Mouse (Mus musculus): ENCODE measurements around the gene Wrap53. TPM values are rescaled to one million over a fixed set of nuclear protein-coding genes. Genes with fewer than 3 reads are reported as not detected.

Gene Wrap53
- polyA plus RNA-seq, 1 experiment from 2014 or later = 19.6 TPM

DNA sequence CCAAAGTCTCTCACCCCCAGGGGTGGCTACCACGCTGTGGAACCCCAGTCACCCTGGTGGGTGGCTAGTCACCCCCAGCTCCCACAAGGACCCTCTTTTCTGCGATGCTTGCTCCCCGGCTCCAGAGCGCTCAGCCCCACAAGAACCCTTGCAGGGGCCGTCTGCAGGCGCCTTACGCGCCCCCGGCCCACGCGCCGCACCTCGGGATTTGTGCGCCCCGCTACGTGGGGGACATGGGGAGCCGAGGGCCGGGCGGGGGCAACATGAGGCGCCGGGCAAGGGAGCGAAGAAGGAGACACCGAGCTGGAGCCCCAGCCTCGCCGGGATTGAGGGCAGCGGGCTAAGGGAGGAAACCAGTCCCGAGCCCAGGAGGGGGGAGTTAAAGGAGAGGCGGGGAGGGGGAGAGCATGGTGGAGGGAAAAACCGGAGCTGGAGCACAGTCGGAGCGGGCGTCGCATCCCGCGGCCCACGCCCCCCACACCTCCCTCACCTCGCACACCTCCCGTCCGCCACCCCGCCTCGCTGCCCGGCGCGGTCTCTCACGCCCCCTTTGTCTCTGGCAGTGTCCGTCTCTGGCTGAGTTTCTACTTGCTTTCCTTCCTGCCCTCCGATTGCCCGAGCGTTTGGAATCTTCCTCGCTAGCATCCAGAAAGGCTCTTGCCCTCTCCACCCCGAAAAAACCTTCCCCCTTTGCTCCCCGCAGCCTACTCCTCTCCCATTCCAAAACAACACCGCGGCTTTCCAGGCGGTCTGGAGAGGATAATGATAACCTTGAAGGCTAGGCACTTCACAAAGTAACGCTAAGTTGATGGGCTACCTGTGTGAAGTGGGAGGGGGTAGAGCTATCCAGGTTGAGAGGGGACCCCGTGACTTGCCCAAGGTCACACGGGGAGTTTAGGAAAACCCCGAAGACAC, 19.9 kb downstream of the Wrap53 start, which contains the start of gene Efnb3:
Efnb3 (minus strand) TSS at position 355 of the 915 bp plus-strand sequence.
- WGBS = under 1% methylated on average over 57 of the region's 59 CpGs
- H3K9me3 ChIP-seq = no peaks in the 10 kb centered on the region
- H3K27me3 ChIP-seq = no peaks in the 10 kb centered on the region
- peak within 1 kb of the TSS; percentile 85 for H3K4me2 ChIP-seq
- peaks cover 63% of the 10 kb centered on the region for H3K4me1 ChIP-seq (replicated peaks)
- ATAC-seq (ENCODE audit: low FRiP score, low read depth) = peak; percentile 52
- peak within 1 kb of the TSS; percentile 88 for H3K9ac ChIP-seq
- H3K36me3 ChIP-seq = no peaks in the 10 kb centered on the region; the same call in none of the 2 replicates
- H3K27ac ChIP-seq (replicated peaks) = peak within 1 kb of the TSS; percentile 85
- H3K4me3 ChIP-seq = peak within 1 kb of the TSS; percentile 87

- Histone ChIP-seq H3K27me3 (no peaks in the 10 kb centered on the region), H3K4me3 (peak overlapping the region; percentile 87), H3K4me1 (replicated peaks) (peaks cover 72% of the 10 kb centered on the region), H3K27ac (replicated peaks) (peak overlapping the region; percentile 85), H3K4me2 (peak overlapping the region; percentile 85), H3K9ac (peak overlapping the region; percentile 88), H3K9me3 (no peaks in the 10 kb centered on the region), H3K36me3 (no peaks in the 10 kb centered on the region; the same call in 1 of the 2 replicates)
- WGBS = 7% methylated on average over 5 of the region's 5 CpGs
- no peak for ATAC-seq (ENCODE audit: low FRiP score, low read depth)
These were observed 20.9 kb downstream of the Wrap53 start for GRCm38 (mm10) chr11:69559183-69559582.

DNA sequence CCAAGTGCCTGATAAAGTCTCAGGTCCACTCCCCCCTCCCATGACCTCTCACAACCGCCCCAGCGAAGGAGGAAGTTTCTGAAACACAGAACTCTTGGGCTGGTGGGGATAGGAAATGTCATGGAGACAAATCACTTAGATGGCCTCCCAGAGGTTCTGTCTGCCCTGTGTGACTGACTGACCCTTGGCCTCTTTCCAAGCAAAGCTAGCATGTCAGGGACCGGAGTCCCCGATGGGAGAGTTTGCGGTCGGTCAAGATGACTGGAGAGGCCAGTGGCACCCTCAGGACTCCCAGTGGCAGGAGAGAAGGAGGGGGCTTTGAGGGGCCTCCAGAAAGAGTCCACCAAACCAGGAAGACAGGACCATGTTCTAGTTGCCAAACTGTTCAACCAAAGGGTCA, 21.3 kb downstream of the Wrap53 start:
- no peaks in the 10 kb centered on the region for H3K9me3 ChIP-seq
- peak overlapping the region; percentile 88 for H3K9ac ChIP-seq
- no peak for ATAC-seq (ENCODE audit: low FRiP score, low read depth)
- WGBS = 4% methylated on average over 6 of the region's 6 CpGs
- H3K27ac ChIP-seq (replicated peaks) = peak overlapping the region; percentile 85; the same call in 1 of the 2 replicates
- H3K4me3 ChIP-seq = peak overlapping the region; percentile 87
- H3K36me3 ChIP-seq = no peaks in the 10 kb centered on the region; the same call in 1 of the 2 replicates
- H3K4me1 ChIP-seq (replicated peaks) = peaks cover 76% of the 10 kb centered on the region
- H3K4me2 ChIP-seq = peak overlapping the region; percentile 85
- H3K27me3 ChIP-seq = no peaks in the 10 kb centered on the region

- H3K4me1 ChIP-seq (replicated peaks) = peaks cover 89% of the 10 kb centered on the region
- H3K9ac ChIP-seq = peak overlapping the region; percentile 88
- no peaks in the 10 kb centered on the region for H3K27me3 ChIP-seq
- 0 out of 2 replicates have a peak, but pooled peaks have one; percentile 14 for ATAC-seq (ENCODE audit: low FRiP score, low read depth)
- H3K9me3 ChIP-seq = no peaks in the 10 kb centered on the region
- H3K27ac ChIP-seq (replicated peaks) = peak overlapping the region; percentile 85
- H3K4me2 ChIP-seq = peak overlapping the region; percentile 85
- WGBS = 11% methylated on average over 14 of the region's 14 CpGs
- H3K36me3 ChIP-seq = no peaks in the 10 kb centered on the region; the same call in 1 of the 2 replicates
- H3K4me3 ChIP-seq = peak overlapping the region; percentile 87
These were observed 22.6 kb downstream of the Wrap53 start for GRCm38 (mm10) chr11:69557381-69557958.

- Histone ChIP-seq H3K27me3 (no peaks in the 10 kb centered on the region), H3K27ac (replicated peaks) (peak overlapping the region; percentile 41), H3K9ac (no peak overlapping the region), H3K4me2 (no peak overlapping the region), H3K9me3 (no peaks in the 10 kb centered on the region), H3K4me3 (no peak overlapping the region), H3K4me1 (replicated peaks) (peaks cover 75% of the 10 kb centered on the region), H3K36me3 (no peaks in the 10 kb centered on the region)
- ATAC-seq (ENCODE audit: low FRiP score, low read depth) = no peak
- 81% methylated on average over 5 of the region's 5 CpGs for WGBS
These were observed 25.4 kb downstream of the Wrap53 start for GRCm38 (mm10) chr11:69554539-69555140.

- 17% methylated on average over 2 of the region's 2 CpGs for WGBS
- peak; percentile 13 for ATAC-seq (ENCODE audit: low FRiP score, low read depth)
These were observed 26.7 kb downstream of the Wrap53 start for GRCm38 (mm10) chr11:69553341-69553721.

GRCm38 (mm10) chr11:69552622-69553340, 27.3 kb downstream of the Wrap53 start:
- no peaks in the 10 kb centered on the region for H3K27me3 ChIP-seq
- 5% methylated on average over 14 of the region's 14 CpGs for WGBS
- H3K4me3 ChIP-seq = peak overlapping the region; percentile 0
- peak overlapping the region; percentile 82 for H3K27ac ChIP-seq (replicated peaks)
- peak; percentile 80 for ATAC-seq (ENCODE audit: low FRiP score, low read depth)
- peaks cover 75% of the 10 kb centered on the region for H3K4me1 ChIP-seq (replicated peaks)
- peak overlapping the region; percentile 7; the same call in 1 of the 2 replicates for H3K9ac ChIP-seq
- no peaks in the 10 kb centered on the region for H3K36me3 ChIP-seq
- no peaks in the 10 kb centered on the region for H3K9me3 ChIP-seq
- peak overlapping the region; percentile 47 for H3K4me2 ChIP-seq

More at GRCm38 (mm10) chr11:69553341-69553721, 26.7 kb downstream of the Wrap53 start:
- H3K9ac ChIP-seq = peak overlapping the region; percentile 7; the same call in 1 of the 2 replicates
- peak overlapping the region; percentile 82 for H3K27ac ChIP-seq (replicated peaks)
- H3K4me2 ChIP-seq = peak overlapping the region; percentile 47
- no peaks in the 10 kb centered on the region for H3K36me3 ChIP-seq
- H3K27me3 ChIP-seq = no peaks in the 10 kb centered on the region
- H3K4me3 ChIP-seq = peak overlapping the region; percentile 0; the same call in 1 of the 2 replicates
- H3K9me3 ChIP-seq = no peaks in the 10 kb centered on the region
- H3K4me1 ChIP-seq (replicated peaks) = peaks cover 75% of the 10 kb centered on the region

GRCm38 (mm10) chr11:69551310-69551709, 28.7 kb downstream of the Wrap53 start:
- Histone ChIP-seq H3K27ac (replicated peaks) (no peak overlapping the region), H3K36me3 (no peaks in the 10 kb centered on the region), H3K4me3 (no peak overlapping the region), H3K4me1 (replicated peaks) (peaks cover 72% of the 10 kb centered on the region), H3K4me2 (no peak overlapping the region), H3K27me3 (no peaks in the 10 kb centered on the region), H3K9ac (no peak overlapping the region), H3K9me3 (no peaks in the 10 kb centered on the region)
- 52% methylated on average over 4 of the region's 4 CpGs for WGBS
- ATAC-seq (ENCODE audit: low FRiP score, low read depth) = no peak

DNA sequence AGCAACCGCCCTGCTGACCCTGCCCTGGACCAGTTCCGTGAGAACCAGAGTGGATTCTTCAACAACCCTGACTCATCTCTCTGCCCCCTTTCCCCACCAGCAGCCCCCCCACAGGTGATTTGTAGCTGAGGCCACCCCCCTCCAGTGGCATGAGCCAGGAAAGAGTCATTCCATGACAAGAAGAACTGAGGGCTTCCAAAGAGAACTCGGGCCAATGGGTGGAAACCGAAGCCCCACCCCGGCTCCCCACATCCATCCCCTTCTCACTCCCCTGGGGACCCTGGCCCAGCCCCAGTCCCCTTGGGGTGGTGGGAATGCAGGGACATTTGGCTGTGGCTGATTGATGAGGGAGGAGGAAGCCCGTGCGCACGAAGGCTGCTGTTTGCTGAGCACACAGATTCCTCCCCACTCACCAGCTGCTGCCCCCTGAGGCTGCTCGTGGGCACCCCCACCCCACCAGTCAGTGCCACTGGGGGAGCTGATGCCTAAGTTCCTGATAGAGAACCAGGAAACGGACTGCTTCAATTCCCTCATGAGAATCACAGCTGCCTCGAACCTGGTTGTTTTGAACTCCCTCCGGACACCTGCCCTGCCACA, 30.9 kb downstream of the Wrap53 start, which contains the start of gene Dnah2:
Dnah2 (minus strand) TSS at position 51 of the 597 bp plus-strand sequence.
- peaks cover 67% of the 10 kb centered on the region for H3K4me1 ChIP-seq (replicated peaks)
- H3K4me3 ChIP-seq = no peak within 1 kb of the TSS
- no peak for ATAC-seq (ENCODE audit: low FRiP score, low read depth)
- H3K9ac ChIP-seq = no peak within 1 kb of the TSS
- H3K9me3 ChIP-seq = no peaks in the 10 kb centered on the region
- WGBS = 28% methylated on average over 12 of the region's 12 CpGs
- H3K4me2 ChIP-seq = peak within 1 kb of the TSS; percentile 74; the same call in 1 of the 2 replicates
- H3K36me3 ChIP-seq = no peaks in the 10 kb centered on the region
- H3K27me3 ChIP-seq = no peaks in the 10 kb centered on the region
- H3K27ac ChIP-seq (replicated peaks) = peak within 1 kb of the TSS; percentile 89

- 2% methylated on average over 15 of the region's 15 CpGs for WGBS
- H3K4me1 ChIP-seq (replicated peaks) = peaks cover 56% of the 10 kb centered on the region
- peak; percentile 3; the same call in 1 of the 2 replicates for ATAC-seq (ENCODE audit: low FRiP score, low read depth)
These were observed 33.0 kb downstream of the Wrap53 start for GRCm38 (mm10) chr11:69547071-69547470.

More at GRCm38 (mm10) chr11:69547071-69547470, 33.0 kb downstream of the Wrap53 start:
- no peaks in the 10 kb centered on the region for H3K27me3 ChIP-seq
- no peaks in the 10 kb centered on the region for H3K9me3 ChIP-seq
- H3K9ac ChIP-seq = peak overlapping the region; percentile 53
- peak overlapping the region; percentile 74 for H3K4me2 ChIP-seq
- peak overlapping the region; percentile 89 for H3K27ac ChIP-seq (replicated peaks)
- peak overlapping the region; percentile 43 for H3K4me3 ChIP-seq
- no peaks in the 10 kb centered on the region for H3K36me3 ChIP-seq
